26 mouse cellular contexts compared by ENCODE assay signal in genomic region chr8:11530849-11531248, GRCm38 (mm10). TPM values are rescaled to one million over a fixed set of nuclear protein-coding genes. Genes with fewer than 3 reads are reported as not detected.
DNase-seq lines count a peak whose midpoint lies in the region; ATAC-seq and TF ChIP-seq lines count a peak whose summit lies in the region.
"Had no signal": no experiment of that assay in that cellular context is flagged by ENCODE, and none has a peak within 500 bp of the region (broad histone marks: within the 10 kb centered on the region; RNA-seq: fewer than 3 reads in every experiment).

No protein-coding gene starts in this region.

- no peak for TF ChIP-seq CTCF in liver, adult 2 months (IDR thresholded peaks at IDR 0.05; ENCODE audit: low read depth, low read length)

- H3K9me3 ChIP-seq in liver, embryonic 11.5 days (ENCODE audit: control insufficient read depth, low read length), result no peaks in the 10 kb centered on the region
- H3K9me3 ChIP-seq in liver, embryonic 16.5 days (replicated peaks; ENCODE audit: control insufficient read depth, low read length), result no peaks in the 10 kb centered on the region
- H3K9me3 ChIP-seq: hindbrain, embryonic 13.5 days; megakaryocyte, embryonic 14.5 days; neural tube, embryonic 15.5 days had no signal

- TF ChIP-seq POLR2A in liver, adult 2 months (IDR thresholded peaks at IDR 0.05; ENCODE audit: extremely low read depth, insufficient read depth, low read length), result no peak

- H3K4me2 ChIP-seq in liver, embryonic 11.5 days, result no peak overlapping the region
- H3K4me2 ChIP-seq in liver, embryonic 16.5 days (ENCODE audit: low read depth, low read length), result no peak overlapping the region
- H3K4me2 ChIP-seq: heart, embryonic 11.5 days; hindbrain, embryonic 13.5 days; neural tube, embryonic 15.5 days had no signal

- H3K36me3 ChIP-seq in liver, adult 2 months (ENCODE audit: control insufficient read depth, insufficient read depth, low read length), result peaks cover 13% of the 10 kb centered on the region
- peaks cover 14% of the 10 kb centered on the region for H3K36me3 ChIP-seq in liver, embryonic 11.5 days (ENCODE audit: control insufficient read depth, insufficient read depth, low read length)
- H3K36me3 ChIP-seq in liver, embryonic 16.5 days (ENCODE audit: control insufficient read depth, insufficient read depth), result no peaks in the 10 kb centered on the region; the same call in 1 of the 2 replicates

- no peak overlapping the region for H3K27ac ChIP-seq in liver, adult 2 months (replicated peaks; ENCODE audit: insufficient read depth, low read depth, low read length)
- no peak overlapping the region for H3K27ac ChIP-seq in liver, embryonic 11.5 days (ENCODE audit: low read depth, low read length)
- H3K27ac ChIP-seq in liver, embryonic 16.5 days (ENCODE audit: low read length), result no peak overlapping the region
- H3K27ac ChIP-seq: hindbrain, embryonic 13.5 days; kidney, postnatal 0 days; neural tube, embryonic 15.5 days had no signal

- DNase-seq in liver, adult 2 months (ENCODE audit: extremely low read depth, low read depth, low spot score), result peak; percentile 98
- DNase-seq in liver, result no peak
- DNase-seq in Muller cell, postnatal 12 days (ENCODE audit: inconsistent ontology term), result peak; percentile 55
- no peak for DNase-seq in liver, embryonic 11.5 days (ENCODE audit: low spot score)
- DNase-seq in kidney, postnatal 14 days, result no peak
- DNase-seq in frontal cortex, postnatal 36 days (ENCODE audit: low spot score in 2 of 2), result no peak
- DNase-seq: cerebellum, adult 2 months; cerebellum, postnatal 14 days; gastrocnemius, postnatal 25 days; heart, postnatal 36 days; kidney, adult 8-10 months; layer of hippocampus, adult 9-11 months; lung, adult 18-20 months; midbrain, embryonic 14.5 days; thymus, postnatal 14 days had no signal

- peaks cover 10% of the 10 kb centered on the region; the same call in 1 of the 2 replicates for H3K4me1 ChIP-seq in liver, adult 2 months (ENCODE audit: control insufficient read depth, insufficient read depth, low read length)
- no peaks in the 10 kb centered on the region for H3K4me1 ChIP-seq in liver, embryonic 11.5 days (replicated peaks; ENCODE audit: control insufficient read depth, insufficient read depth, low read length)
- no peaks in the 10 kb centered on the region; the same call in 1 of the 2 replicates for H3K4me1 ChIP-seq in liver, embryonic 16.5 days (ENCODE audit: control insufficient read depth, low read depth, low read length)
- H3K4me1 ChIP-seq: hindbrain, embryonic 13.5 days; neural tube, embryonic 15.5 days had no signal

- ATAC-seq in liver, embryonic 11.5 days (replicated peaks; ENCODE audit: low FRiP score), result peak; percentile 39
- ATAC-seq in liver, embryonic 16.5 days (ENCODE audit: low read depth), result peak; percentile 94
- ATAC-seq: CD4-positive, CD25-positive, alpha-beta regulatory T cell, adult 4 months; forebrain, embryonic 14.5 days; intestine, embryonic 16.5 days; lung, postnatal 0 days had no signal

- H3K4me3 ChIP-seq in liver, adult 2 months (ENCODE audit: insufficient read depth, low read depth, low read length), result no peak overlapping the region
- H3K4me3 ChIP-seq in liver, embryonic 11.5 days (ENCODE audit: low read depth, low read length), result no peak overlapping the region
- H3K4me3 ChIP-seq in liver, embryonic 16.5 days (ENCODE audit: low read depth, low read length), result no peak overlapping the region
- H3K4me3 ChIP-seq: erythroblast, embryonic 14.5 days; hindbrain, embryonic 13.5 days; megakaryocyte, embryonic 14.5 days; neural tube, embryonic 15.5 days had no signal

- H3K9ac ChIP-seq in liver, adult 2 months (ENCODE audit: low read depth, low read length), result no peak overlapping the region
- no peak overlapping the region for H3K9ac ChIP-seq in liver, embryonic 11.5 days (ENCODE audit: low read depth, low read length)
- no peak overlapping the region for H3K9ac ChIP-seq in liver, embryonic 16.5 days (ENCODE audit: low read depth, low read length)
- H3K9ac ChIP-seq: hindbrain, embryonic 13.5 days; neural tube, embryonic 15.5 days had no signal

- no peaks in the 10 kb centered on the region for H3K79me2 ChIP-seq in liver, adult 2 months (ENCODE audit: control insufficient read depth, insufficient read depth, low read length)

- 19% methylated on average over 4 of the region's 4 CpGs for WGBS in liver, adult 2 months
- WGBS in liver, embryonic 11.5 days, result 74% methylated on average over 4 of the region's 4 CpGs
- 66% methylated on average over 4 of the region's 4 CpGs for WGBS in liver, embryonic 16.5 days (ENCODE audit: insufficient replicate concordance)

- no peaks in the 10 kb centered on the region for H3K27me3 ChIP-seq in liver, adult 2 months (ENCODE audit: control insufficient read depth, insufficient read depth, low read length)
- no peaks in the 10 kb centered on the region for H3K27me3 ChIP-seq in liver, embryonic 11.5 days (replicated peaks; ENCODE audit: control insufficient read depth, insufficient read depth, low read length)
- H3K27me3 ChIP-seq in liver, embryonic 16.5 days (ENCODE audit: control insufficient read depth, insufficient read depth, low read depth, low read length), result no peaks in the 10 kb centered on the region
- H3K27me3 ChIP-seq: hindbrain, embryonic 13.5 days; megakaryocyte, embryonic 14.5 days; neural tube, embryonic 15.5 days had no signal

RNA-seq across cellular contexts. Expression of gene Cars2, which starts 19.7 kb away (rescaled TPM):
- total RNA-seq in liver, adult 2 months (2014; rRNA removed), result 22.6 and 23.9 TPM in 2 replicates
- polyA plus RNA-seq in liver, adult 2 months (2012; rRNA removed), result 27.0 and 31.2 TPM in 2 replicates
- 32.4 and 33.1 TPM in 2 replicates for polyA plus RNA-seq in liver, embryonic 11.5 days (2014; fragmentation: Nextera tagmentation; extraction: Ambion mirVana)
- polyA plus RNA-seq in liver, embryonic 16.5 days (2015; fragmentation: Nextera tagmentation; extraction: Ambion mirVana), result 10.1 and 11.8 TPM in 2 replicates

RNA-seq across cellular contexts. Expression of gene Ing1, which starts 24.5 kb away (rescaled TPM):
- 5.8 and 9.5 TPM in 2 replicates for total RNA-seq in liver, adult 2 months (2014; rRNA removed)
- 5.5 and 6.5 TPM in 2 replicates for polyA plus RNA-seq in liver, adult 2 months (2012; rRNA removed)
- polyA plus RNA-seq in liver, embryonic 11.5 days (2014; fragmentation: Nextera tagmentation; extraction: Ambion mirVana), result 26.7 and 31.2 TPM in 2 replicates
- 11.1 and 11.7 TPM in 2 replicates for polyA plus RNA-seq in liver, embryonic 16.5 days (2015; fragmentation: Nextera tagmentation; extraction: Ambion mirVana)

RNA-seq across cellular contexts. Expression of gene Naxd, which starts 33.5 kb away (rescaled TPM):
- 84.7 and 94.8 TPM in 2 replicates for total RNA-seq in liver, adult 2 months (2014; rRNA removed)
- 110 and 112 TPM in 2 replicates for polyA plus RNA-seq in liver, adult 2 months (2012; rRNA removed)
- 68.7 and 73.8 TPM in 2 replicates for polyA plus RNA-seq in liver, embryonic 11.5 days (2014; fragmentation: Nextera tagmentation; extraction: Ambion mirVana)
- polyA plus RNA-seq in liver, embryonic 16.5 days (2015; fragmentation: Nextera tagmentation; extraction: Ambion mirVana), result 37.0 and 38.0 TPM in 2 replicates

RNA-seq across cellular contexts. Expression of gene Rab20, which starts 52.3 kb away (rescaled TPM):
- total RNA-seq in liver, adult 2 months (2014; rRNA removed), result 15.9 and 19.7 TPM in 2 replicates
- 21.2 and 23.0 TPM in 2 replicates for polyA plus RNA-seq in liver, adult 2 months (2012; rRNA removed)
- polyA plus RNA-seq in liver, embryonic 11.5 days (2014; fragmentation: Nextera tagmentation; extraction: Ambion mirVana), result 3.2 and 4.5 TPM in 2 replicates
- polyA plus RNA-seq in liver, embryonic 16.5 days (2015; fragmentation: Nextera tagmentation; extraction: Ambion mirVana), result 6.3 and 7.4 TPM in 2 replicates

Comparison
In these comparisons a context has a peak if more than half of its experiments do, and no peak if none do; other contexts are left out.
1. DNase-seq: peak in liver, adult 2 months (single experiment) and Muller cell, postnatal 12 days (single experiment); none in liver (single experiment), liver, embryonic 11.5 days (single experiment), kidney, postnatal 14 days (single experiment) and frontal cortex, postnatal 36 days (0 of 2).